Mouse (Mus musculus) bone marrow, adult 2 months (tissue): ENCODE measurements around the gene Havcr1. TPM values are rescaled to one million over a fixed set of nuclear protein-coding genes. Genes with fewer than 3 reads are reported as not detected.

Experiments
- H3K27ac ChIP-seq: fragments of 200-500 bp; 2 replicates; pipeline ENCODE4 v1.5.1; 2012; ENCODE audit warnings: low read depth, mild to moderate bottlenecking, control low read depth, inconsistent platforms, low read length; ENCODE audit not compliant: control insufficient read depth, poor library complexity, insufficient read depth
- H3K4me1 ChIP-seq: fragments of 200-500 bp; 2 replicates; pipeline ENCODE4 v1.6.1; 2011; ENCODE audit warnings: low read length; ENCODE audit not compliant: control insufficient read depth, insufficient read depth
- H3K4me3 ChIP-seq: fragments of 200-500 bp; replicated peaks from 2 replicates; pipeline ENCODE3; 2011; ENCODE audit warnings: mild to moderate bottlenecking, low read depth, low read length, control low read depth; ENCODE audit not compliant: control insufficient read depth
- CTCF ChIP-seq: fragments of 200-500 bp; IDR thresholded peaks from 2 replicates; pipeline ENCODE4 v1.5.1; 2011; ENCODE audit warnings: low read length, control low read depth; ENCODE audit not compliant: control insufficient read depth, insufficient read depth
- POLR2A ChIP-seq: fragments of 200-500 bp; IDR thresholded peaks from 2 replicates; pipeline ENCODE4 v1.6.1; 2011; ENCODE audit warnings: low read depth, mild to moderate bottlenecking, control low read depth, low read length, borderline replicate concordance; ENCODE audit not compliant: control insufficient read depth
- WGBS: fragments of 180-500 bp; shearing (Covaris S2); methylation state at CpG from one replicate; pipeline ENCODE4 v1.1.7; 2018; 5-methylcytosine and 5-hydroxymethylcytosine counted together
- polyA plus RNA-seq: library from polyadenylated mRNA; stranded (reverse); fragments of >200 nt; gene quantifications from 2 replicates; pipeline ENCODE4 v1.2.4, GENCODE M21; 2011; ENCODE audit warnings: low replicate concordance; ENCODE audit not compliant: missing spikeins, insufficient read depth, insufficient read length

Havcr1 gene
- polyA plus RNA-seq, 1 experiment, result not detected

DNA sequence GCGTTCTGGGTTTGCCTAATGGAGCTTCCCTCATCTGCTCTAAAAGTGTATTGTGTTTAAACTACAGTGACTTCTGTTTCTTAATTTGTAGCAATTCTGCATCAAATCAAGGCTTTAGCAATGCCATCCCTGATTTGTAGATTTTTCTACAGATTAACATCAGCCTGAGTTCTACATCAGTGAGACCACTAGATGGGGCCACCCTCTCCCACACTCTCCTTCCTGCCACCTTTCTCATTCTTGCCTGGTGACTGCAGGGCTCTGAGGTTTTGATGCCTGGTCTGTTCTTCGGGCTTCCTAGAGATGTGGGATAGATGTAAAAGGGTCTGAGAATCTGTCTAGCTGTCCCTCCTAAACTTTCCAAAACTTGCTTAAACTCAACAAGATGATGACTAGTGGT lies 44.9 kb downstream of the Havcr1 start:
- Histone ChIP-seq H3K4me3 (no peak overlapping the region), H3K27ac (no peak overlapping the region), H3K4me1 (no peaks in the 10 kb centered on the region)
- TF ChIP-seq CTCF (no peak), POLR2A (no peak)
- 78% methylated on average over 2 of the region's 2 CpGs for WGBS

DNA sequence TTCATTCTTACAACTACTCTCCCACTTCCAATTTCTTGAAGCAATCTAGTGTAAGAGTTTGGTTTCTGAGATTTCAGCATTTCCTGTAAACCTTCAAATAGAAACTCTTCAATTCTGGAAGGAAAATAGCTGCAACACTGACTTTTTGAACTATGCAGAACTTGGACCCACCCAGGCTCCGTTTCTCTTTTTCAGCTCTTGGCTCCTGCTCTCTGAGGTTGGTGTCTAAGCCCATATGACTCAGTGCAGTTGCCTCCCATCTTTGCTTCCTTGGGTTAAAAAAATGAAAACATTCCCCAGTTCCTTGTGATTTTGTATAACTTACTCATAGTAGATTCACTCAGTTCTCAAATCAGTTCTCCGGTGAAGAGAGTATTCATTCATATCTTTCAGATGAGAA lies 69.6 kb downstream of the Havcr1 start:
- H3K4me3 ChIP-seq, result no peak overlapping the region
- TF ChIP-seq CTCF (no peak), POLR2A (no peak)
- WGBS, result 85% methylated on average over 2 of the region's 2 CpGs
- no peak overlapping the region for H3K27ac ChIP-seq
- H3K4me1 ChIP-seq, result no peaks in the 10 kb centered on the region

DNA sequence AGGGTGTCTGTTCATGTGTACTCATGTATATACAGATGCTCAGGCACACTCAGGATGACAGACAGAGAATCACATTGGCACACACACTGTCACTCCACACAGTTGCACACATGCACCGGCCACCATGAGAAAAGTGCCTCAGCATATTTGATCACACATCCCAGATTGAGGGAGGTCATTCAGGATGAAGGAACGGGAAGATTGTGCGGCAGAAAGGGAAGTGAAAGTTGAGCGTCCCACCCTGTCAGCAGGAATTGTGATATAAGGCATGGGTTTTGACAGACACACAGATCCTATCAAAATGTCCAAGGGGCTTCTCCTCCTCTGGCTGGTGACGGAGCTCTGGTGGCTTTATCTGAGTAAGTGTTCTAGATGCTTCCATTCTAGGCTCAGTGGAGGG lies 75.6 kb downstream of the Havcr1 start, which contains the start of gene Timd4:
Gene Timd4, plus strand, starts transcription at position 290 of the 400 bp plus-strand sequence.
- no peak within 1 kb of the TSS for H3K27ac ChIP-seq
- H3K4me3 ChIP-seq, result no peak within 1 kb of the TSS
- no peaks in the 10 kb centered on the region for H3K4me1 ChIP-seq
- TF ChIP-seq CTCF (no peak), POLR2A (no peak)
- 58% methylated on average over 5 of the region's 5 CpGs for WGBS

DNA sequence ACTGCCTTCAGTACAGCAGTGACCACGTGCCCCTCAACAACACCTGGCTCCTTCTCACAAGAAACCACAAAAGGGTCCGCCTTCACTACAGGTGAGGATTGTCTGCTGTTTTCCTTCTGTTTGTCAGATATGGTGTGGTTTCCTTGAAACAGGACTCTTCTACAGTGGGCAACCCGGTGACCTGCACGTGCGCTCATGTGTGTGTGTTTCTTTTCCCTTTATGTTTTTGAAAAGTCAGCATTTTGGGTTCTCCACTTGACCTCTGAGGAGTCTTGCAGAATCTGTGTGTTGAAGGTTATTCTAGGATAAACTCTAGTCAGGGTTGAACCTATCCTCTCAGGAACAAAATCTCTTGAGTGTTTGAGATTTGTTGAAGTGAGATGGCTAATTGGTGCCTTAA lies 82.8 kb downstream of the Havcr1 start:
- no peaks in the 10 kb centered on the region for H3K4me1 ChIP-seq
- 81% methylated on average over 5 of the region's 5 CpGs for WGBS

DNA sequence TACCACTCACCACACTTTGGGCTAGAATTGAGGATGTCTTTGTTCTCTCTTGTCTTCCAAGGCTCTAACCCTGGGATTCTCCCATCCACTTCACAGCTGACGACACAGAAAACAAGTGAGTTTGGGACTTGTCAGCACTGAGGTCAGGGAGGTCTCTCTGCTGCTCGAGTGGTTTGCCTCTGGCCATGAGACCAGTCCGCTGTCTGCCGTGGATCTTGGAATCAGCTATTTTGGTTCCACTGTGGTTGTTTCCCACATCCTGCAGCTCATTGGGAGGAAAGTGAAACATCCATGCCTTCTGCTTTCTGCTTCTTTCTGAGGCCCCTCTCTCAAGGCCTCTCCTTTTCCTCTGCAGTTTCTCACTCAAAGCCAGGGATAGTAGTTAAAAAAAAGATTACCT lies 85.0 kb downstream of the Havcr1 start:
- WGBS, result 24% methylated on average over 4 of the region's 4 CpGs
- H3K27ac ChIP-seq, result no peak overlapping the region
- no peak for TF ChIP-seq POLR2A
- TF ChIP-seq CTCF, result no peak
- H3K4me1 ChIP-seq, result no peaks in the 10 kb centered on the region
- H3K4me3 ChIP-seq, result no peak overlapping the region

More for the DNA sequence above, 82.8 kb downstream of the Havcr1 start:
- no peak overlapping the region for H3K27ac ChIP-seq
- H3K4me3 ChIP-seq, result no peak overlapping the region
- no peak for TF ChIP-seq POLR2A
- no peak for TF ChIP-seq CTCF

Other genes with a start within 250 kb of the Havcr1 start
- not detected in 2 replicates for gene Gm12169, start 210.9 kb upstream of the Havcr1 start, polyA plus RNA-seq
- not detected in 2 replicates for gene BC053393, start 163.5 kb upstream of the Havcr1 start, polyA plus RNA-seq
- gene Dppa1, start 105.8 kb upstream of the Havcr1 start, polyA plus RNA-seq, result not detected in 2 replicates
- not detected in 2 replicates for gene Timd2, start 28.0 kb upstream of the Havcr1 start, polyA plus RNA-seq
- 0.70 and 1.2 TPM in 2 replicates for gene Timd4, start 75.7 kb downstream of the Havcr1 start, polyA plus RNA-seq